Mouse (Mus musculus): ENCODE data around the gene Gp5.

- TF ChIP-seq CTCF (IDR thresholded peaks at IDR 0.05 in 2 of 3, conservative IDR thresholded peaks at IDR 0.05 in 1 of 3; ENCODE audit: control insufficient read depth in 1 of 3, insufficient read depth in 1 of 3, low read depth in 2 of 3, low read length in 3 of 3, poor library complexity in 1 of 3, severe bottlenecking in 1 of 3) = no peak
- TF ChIP-seq POLR2A (IDR thresholded peaks at IDR 0.05; ENCODE audit: control insufficient read depth in 1 of 2, insufficient read depth in 1 of 2, low read depth in 1 of 2, low read length in 2 of 2, poor library complexity in 1 of 2) = no peak
- TF ChIP-seq ZNF384 (IDR thresholded peaks at IDR 0.05; ENCODE audit: low read depth, low read length) = no peak
- TF ChIP-seq E2F4 (IDR thresholded peaks at IDR 0.05; ENCODE audit: borderline replicate concordance, low read depth, low read length) = no peak
- no peak for TF ChIP-seq EP300 (IDR thresholded peaks at IDR 0.05; ENCODE audit: low read depth in 1 of 2, low read length in 2 of 2)
- no peak for TF ChIP-seq ELF1 (IDR thresholded peaks at IDR 0.05; ENCODE audit: low read depth, low read length)
- no peak for TF ChIP-seq MXI1 (IDR thresholded peaks at IDR 0.05; ENCODE audit: low read depth, low read length)
These were observed 6.3 kb downstream of the Gp5 start for GRCm38 (mm10) chr16:30304236-30304635.
